Mouse (Mus musculus) MEL (cell line): ENCODE measurements around the gene Slc35e3. TPM values are rescaled to one million over a fixed set of nuclear protein-coding genes. Genes with fewer than 3 reads are reported as not detected.

Source experiments
- DNase-seq: peaks from one replicate; pipeline ENCODE4 v3.0.0; 2011; ENCODE audit warnings: low read depth, low spot score
- H3K27ac ChIP-seq: 2 replicates; pipeline ENCODE4 v1.5.1; 2012; ENCODE audit warnings: low read depth, mild to moderate bottlenecking, control low read depth, low read length, moderate library complexity; ENCODE audit not compliant: control insufficient read depth
- H3K27me3 ChIP-seq, 2 experiments: fragments of 150-350 bp in 1 of 2; sonication (generic) in 1 of 2; 2 replicates each; pipeline ENCODE4 v1.6.1; 2012; ENCODE audit warnings: low read length in 2 of 2, mild to moderate bottlenecking in 2 of 2, improper control_type of control experiment in 1 of 2, moderate library complexity in 1 of 2; ENCODE audit not compliant: insufficient read depth in 2 of 2, control insufficient read depth in 1 of 2
- H3K36me3 ChIP-seq, 2 experiments: 2 replicates each; pipeline ENCODE4 v1.6.1; 2012 to 2014; ENCODE audit warnings: low read length in 2 of 2, improper control_type of control experiment in 1 of 2, inconsistent platforms in 1 of 2, mild to moderate bottlenecking in 1 of 2; ENCODE audit not compliant: insufficient read depth in 2 of 2, control insufficient read depth in 1 of 2
- H3K4me1 ChIP-seq, 2 experiments: fragments of 150-350 bp in 1 of 2; sonication (generic) in 1 of 2; 2 replicates each; pipeline ENCODE4 v1.6.1; 2012; ENCODE audit warnings: low read length in 2 of 2, improper control_type of control experiment in 1 of 2, mild to moderate bottlenecking in 1 of 2; ENCODE audit not compliant: insufficient read depth in 2 of 2, control insufficient read depth in 1 of 2
- H3K4me3 ChIP-seq, 2 experiments: fragments of 150-350 bp in 1 of 2; sonication (generic) in 1 of 2; 2 replicates each; pipeline ENCODE4 v1.5.1; 2012; ENCODE audit warnings: low read depth in 2 of 2, low read length in 2 of 2, mild to moderate bottlenecking in 2 of 2, moderate library complexity in 2 of 2, control low read depth in 1 of 2, improper control_type of control experiment in 1 of 2; ENCODE audit not compliant: control insufficient read depth in 1 of 2, insufficient read depth in 1 of 2
- H3K79me2 ChIP-seq: 2 replicates; pipeline ENCODE4 v1.6.1; 2012; ENCODE audit warnings: mild to moderate bottlenecking, low read length, moderate library complexity; ENCODE audit not compliant: control insufficient read depth, poor library complexity, insufficient read depth
- H3K9ac ChIP-seq: 2 replicates; pipeline ENCODE4 v1.6.1; 2012; ENCODE audit warnings: low read depth, mild to moderate bottlenecking, control low read depth, low read length, moderate library complexity; ENCODE audit not compliant: control insufficient read depth, poor library complexity, severe bottlenecking
- H3K9me3 ChIP-seq: fragments of 150-350 bp; sonication (generic); replicated peaks from 2 replicates; pipeline ENCODE4 v1.6.1; 2012; ENCODE audit warnings: mild to moderate bottlenecking, low read length, improper control_type of control experiment, moderate library complexity; ENCODE audit not compliant: insufficient read depth
- CHD1 ChIP-seq: IDR thresholded peaks from 2 replicates; pipeline ENCODE4 v1.6.1; 2012; ENCODE audit warnings: low read depth, mild to moderate bottlenecking, inconsistent platforms, low read length, improper control_type of control experiment
- CHD2 ChIP-seq: IDR thresholded peaks from 2 replicates; pipeline ENCODE4 v1.6.1; 2011; ENCODE audit warnings: low read length, improper control_type of control experiment
- CTCF ChIP-seq, 3 experiments: IDR thresholded peaks in 2 of 3; conservative IDR thresholded peaks in 1 of 3; 2 replicates each; pipeline ENCODE4 v1.5.1; 2011 to 2012; ENCODE audit warnings: low read length in 3 of 3, low read depth in 2 of 3, mild to moderate bottlenecking in 2 of 3, improper control_type of control experiment in 1 of 3, inconsistent platforms in 1 of 3, mixed read lengths in 1 of 3, moderate library complexity in 1 of 3; ENCODE audit not compliant: control insufficient read depth in 1 of 3, insufficient read depth in 1 of 3, poor library complexity in 1 of 3, severe bottlenecking in 1 of 3
- E2F4 ChIP-seq: IDR thresholded peaks from 2 replicates; pipeline ENCODE4 v1.6.1; 2011; ENCODE audit warnings: low read depth, low read length, improper control_type of control experiment, borderline replicate concordance
- HCFC1 ChIP-seq: IDR thresholded peaks from 2 replicates; pipeline ENCODE4 v1.6.1; 2012; ENCODE audit warnings: low read depth, mild to moderate bottlenecking, inconsistent platforms, low read length, improper control_type of control experiment, moderate library complexity
- KAT2A ChIP-seq: conservative IDR thresholded peaks from 2 replicates; pipeline ENCODE4 v1.6.1; 2012; ENCODE audit warnings: low read depth, low read length, improper control_type of control experiment, inconsistent platforms
- MAFK ChIP-seq: IDR thresholded peaks from 2 replicates; pipeline ENCODE4 v1.6.1; 2011; ENCODE audit warnings: low read depth, mild to moderate bottlenecking, low read length, improper control_type of control experiment, borderline replicate concordance
- MAZ ChIP-seq: IDR thresholded peaks from 2 replicates; pipeline ENCODE4 v1.6.1; 2012; ENCODE audit warnings: low read depth, mild to moderate bottlenecking, inconsistent platforms, low read length, improper control_type of control experiment
- MYB ChIP-seq: IDR thresholded peaks from 2 replicates; pipeline ENCODE4 v1.6.1; 2011; ENCODE audit warnings: mild to moderate bottlenecking, low read depth, low read length, improper control_type of control experiment
- POLR2A ChIP-seq, 2 experiments: IDR thresholded peaks; 2 replicates each; pipeline ENCODE4 v1.6.1; 2011 to 2012; ENCODE audit warnings: low read length in 2 of 2, mild to moderate bottlenecking in 2 of 2, control low read depth in 1 of 2, improper control_type of control experiment in 1 of 2, low read depth in 1 of 2, moderate library complexity in 1 of 2; ENCODE audit not compliant: control insufficient read depth in 1 of 2, insufficient read depth in 1 of 2, poor library complexity in 1 of 2
- SMC3 ChIP-seq: IDR thresholded peaks from 2 replicates; pipeline ENCODE4 v1.6.1; 2011; ENCODE audit warnings: low read depth, low read length, improper control_type of control experiment
- TBP ChIP-seq: IDR thresholded peaks from 2 replicates; pipeline ENCODE4 v1.8.0; 2011; ENCODE audit warnings: low read depth, low read length, improper control_type of control experiment
- USF1 ChIP-seq: IDR thresholded peaks from 2 replicates; pipeline ENCODE4 v1.6.1; 2014; ENCODE audit warnings: low read depth, mild to moderate bottlenecking, inconsistent platforms, low read length, improper control_type of control experiment, moderate library complexity
- ZC3H11A ChIP-seq: IDR thresholded peaks from 2 replicates; pipeline ENCODE4 v1.6.1; 2012; ENCODE audit warnings: low read depth, mild to moderate bottlenecking, inconsistent platforms, low read length, improper control_type of control experiment
- ZKSCAN1 ChIP-seq: IDR thresholded peaks from 2 replicates; pipeline ENCODE4 v1.6.1; 2012; ENCODE audit warnings: low read depth, mild to moderate bottlenecking, inconsistent platforms, low read length, improper control_type of control experiment, moderate library complexity
- polyA plus RNA-seq, 2 experiments: library from polyadenylated mRNA; stranded (reverse) in 1 of 2; unstranded in 1 of 2; fragments of >175 nt in 1 of 2; fragments of >200 nt in 1 of 2; gene quantifications; 2 replicates each; pipeline versions ENCODE4 v1.2.1 to v1.2.4; 2012; ENCODE audit warnings: low replicate concordance in 2 of 2, low read depth in 1 of 2; ENCODE audit not compliant: insufficient read length in 2 of 2, insufficient read depth in 1 of 2, missing spikeins in 1 of 2
- total RNA-seq: library from RNA; depleted of rRNA; stranded (reverse); fragments of 300-350 nt; gene quantifications from 2 replicates; pipeline ENCODE4 v1.2.3, GENCODE M21; 2012

Slc35e3 gene
- total and polyA plus RNA-seq, 3 experiments = 3.7 to 7.4 TPM; not detected in 1

DNA sequence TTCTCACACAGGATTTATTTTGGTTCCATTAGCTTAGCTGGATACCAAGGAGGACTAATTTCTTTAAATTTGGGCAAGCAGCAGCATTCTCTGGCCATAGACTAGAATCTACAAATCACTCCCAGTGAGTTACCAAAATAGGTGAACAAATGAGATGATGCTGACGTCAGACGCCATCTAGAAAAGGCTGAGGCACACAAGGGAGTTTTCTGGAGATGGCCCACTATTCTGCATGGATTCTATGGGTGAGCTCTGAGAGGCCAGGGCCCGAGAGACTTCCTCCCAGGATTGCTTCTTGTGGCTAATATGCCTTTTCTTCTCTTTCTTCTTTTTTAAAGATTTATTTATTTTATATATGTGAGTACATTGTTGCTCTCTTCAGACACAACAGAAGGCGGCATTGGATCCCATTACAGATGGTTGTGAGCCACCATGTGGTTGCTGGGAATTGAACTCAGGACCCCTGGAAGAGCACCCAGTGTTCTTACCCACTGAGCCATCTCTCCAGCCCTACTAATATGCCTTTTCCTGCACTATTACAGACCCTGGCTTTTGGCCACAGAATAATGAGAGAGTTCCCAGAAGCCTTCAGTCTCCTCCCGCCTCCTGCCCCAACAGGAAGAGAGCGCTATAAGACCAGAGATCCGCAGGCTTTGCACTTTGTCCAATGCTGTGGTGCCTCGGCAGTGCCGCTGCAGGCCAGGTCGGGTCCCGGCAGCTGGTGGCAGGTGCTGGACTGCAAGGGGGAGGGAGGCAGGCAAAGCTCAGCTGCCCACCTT is 19.1 kb upstream of the Slc35e3 start:
- H3K9me3 ChIP-seq = no peaks in the 10 kb centered on the region
- no peak for DNase-seq
- peaks cover 0 to 27% of the 10 kb centered on the region in 2 experiments; a peak in 2 of 4 replicates for H3K36me3 ChIP-seq
- no peaks in the 10 kb centered on the region for H3K79me2 ChIP-seq
- no peaks in the 10 kb centered on the region for H3K4me1 ChIP-seq
- H3K4me3 ChIP-seq = no peak overlapping the region
- no peak for TF ChIP-seq ZKSCAN1
- TF ChIP-seq POLR2A (IDR thresholded peaks at IDR 0.05; ENCODE audit: control insufficient read depth in 1 of 2, insufficient read depth in 1 of 2, low read depth in 1 of 2, low read length in 2 of 2, poor library complexity in 1 of 2) = 0 out of 4 replicates have a peak, but pooled peaks of 1 of the 2 experiments have one; percentile 21
- H3K9ac ChIP-seq = no peak overlapping the region
- no peak overlapping the region for H3K27ac ChIP-seq
- H3K27me3 ChIP-seq = no peaks in the 10 kb centered on the region

DNA sequence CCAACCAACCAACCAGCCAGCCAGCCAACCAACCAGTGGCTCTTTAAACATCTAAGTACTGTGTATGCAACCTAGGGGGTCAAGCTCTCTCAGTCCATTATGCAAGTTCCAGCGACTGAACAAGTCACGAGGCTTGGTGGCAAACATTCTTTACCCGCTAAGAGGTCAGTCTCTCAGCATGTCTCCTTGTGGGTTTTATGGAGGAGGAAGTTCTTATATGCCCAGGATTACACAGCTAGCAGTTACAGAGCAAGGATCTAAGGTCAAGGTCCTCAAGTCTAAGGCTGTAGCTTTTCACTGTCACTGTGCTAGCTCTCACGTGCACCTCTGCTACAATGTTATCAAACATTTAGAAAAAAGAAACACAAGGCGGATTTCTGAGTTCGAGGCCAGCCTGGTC is 18.4 kb upstream of the Slc35e3 start:
- no peak for DNase-seq
- no peak for TF ChIP-seq HCFC1
- no peak for TF ChIP-seq CHD1
- no peak for TF ChIP-seq SMC3
- no peak for TF ChIP-seq ZC3H11A
- TF ChIP-seq CTCF (IDR thresholded peaks at IDR 0.05 in 2 of 3, conservative IDR thresholded peaks at IDR 0.05 in 1 of 3; ENCODE audit: control insufficient read depth in 1 of 3, insufficient read depth in 1 of 3, low read depth in 2 of 3, low read length in 3 of 3, poor library complexity in 1 of 3, severe bottlenecking in 1 of 3) = no peak
- TF ChIP-seq E2F4 = no peak
- TF ChIP-seq TBP = no peak
- no peak for TF ChIP-seq MAFK
- no peak for TF ChIP-seq KAT2A
- no peak for TF ChIP-seq CHD2
- TF ChIP-seq USF1 = no peak
- TF ChIP-seq MAZ = no peak
- no peak for TF ChIP-seq MYB
- TF ChIP-seq, all 39 proteins: peak for 0
- Histone ChIP-seq H3K4me3 (no peak overlapping the region), H3K4me1 (no peaks in the 10 kb centered on the region), H3K9ac (no peak overlapping the region), H3K9me3 (no peaks in the 10 kb centered on the region), H3K36me3 (peaks cover 0 to 31% of the 10 kb centered on the region in 2 experiments; a peak in 2 of 4 replicates), H3K27me3 (no peaks in the 10 kb centered on the region), H3K79me2 (no peaks in the 10 kb centered on the region), H3K27ac (no peak overlapping the region)
